Mouse (Mus musculus) forebrain, embryonic 13.5 days (tissue): Measurements from ENCODE around the gene Zic3. TPM values are rescaled to one million over a fixed set of nuclear protein-coding genes. Genes with fewer than 3 reads are reported as not detected.

ENCODE experiments used
- ATAC-seq: fragments of 200-750 bp; cut with Nextera tagmentation; 2 replicates; pipeline ENCODE4 v1.8.0; 2017
- H3K27ac ChIP-seq: fragments of 300-500 bp; sonication (generic); 2 replicates; pipeline ENCODE4 v1.5.1; 2015; ENCODE audit warnings: inconsistent platforms, mild to moderate bottlenecking, moderate library complexity
- H3K27me3 ChIP-seq: fragments of 300-500 bp; sonication (generic); 2 replicates; pipeline ENCODE4 v1.6.1; 2015; ENCODE audit warnings: mild to moderate bottlenecking, inconsistent platforms
- H3K36me3 ChIP-seq: fragments of 300-500 bp; sonication (generic); 2 replicates; pipeline ENCODE4 v1.6.1; 2015; ENCODE audit warnings: mild to moderate bottlenecking, inconsistent platforms; ENCODE audit not compliant: poor library complexity, severe bottlenecking
- H3K4me1 ChIP-seq: fragments of 300-500 bp; sonication (generic); 2 replicates; pipeline ENCODE4 v1.6.1; 2015; ENCODE audit warnings: inconsistent platforms
- H3K4me2 ChIP-seq: fragments of 300-500 bp; sonication (generic); 2 replicates; pipeline ENCODE4 v1.6.1; 2015; ENCODE audit warnings: inconsistent platforms, mild to moderate bottlenecking, moderate library complexity
- H3K4me3 ChIP-seq: fragments of 300-500 bp; sonication (generic); 2 replicates; pipeline ENCODE4 v1.5.1; 2015; ENCODE audit warnings: mild to moderate bottlenecking, inconsistent platforms
- H3K9ac ChIP-seq: fragments of 300-500 bp; sonication (generic); 2 replicates; pipeline ENCODE4 v1.6.1; 2015; ENCODE audit warnings: mild to moderate bottlenecking, inconsistent platforms
- H3K9me3 ChIP-seq: fragments of 300-500 bp; sonication (generic); replicated peaks from 2 replicates; pipeline ENCODE4 v1.6.1; 2016; ENCODE audit warnings: inconsistent platforms
- WGBS: fragments of 180-500 bp; shearing (Covaris S2); methylation state at CpG from one replicate; pipeline ENCODE4 v1.1.7; 2015; 5-methylcytosine and 5-hydroxymethylcytosine counted together
- polyA plus RNA-seq: library from polyadenylated mRNA; unstranded; fragments of >200 nt; fragmentation: Nextera tagmentation; extraction: Ambion mirVana; gene quantifications from 2 replicates; pipeline ENCODE4 v1.2.1, GENCODE M21; 2015

The Zic3 gene
- 21.9 and 24.6 TPM in 2 replicates for polyA plus RNA-seq

DNA sequence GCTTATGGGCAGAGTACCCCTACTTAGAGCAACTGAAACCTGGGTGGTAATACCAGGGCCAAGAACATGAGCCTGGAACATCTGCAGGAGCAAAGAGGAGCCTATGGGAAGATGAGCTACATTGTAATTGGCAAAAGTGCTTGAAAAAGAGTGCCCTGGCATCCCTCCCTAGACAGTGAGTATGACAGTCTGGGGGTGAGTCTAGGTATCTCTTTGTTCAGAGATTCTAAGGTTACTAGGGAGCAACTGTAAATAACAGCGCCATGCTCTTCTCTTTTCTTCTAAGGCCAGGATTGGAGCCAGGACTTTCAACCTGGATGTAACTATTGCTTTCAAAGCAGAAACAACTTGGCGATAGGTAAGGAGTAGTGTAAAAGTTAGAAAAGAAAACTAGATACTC lies at the start of gene Zic3:
Gene Zic3, plus strand, starts transcription at position 301 of the 400 bp plus-strand sequence.
- H3K4me3 ChIP-seq, result no peak within 1 kb of the TSS
- no peak within 1 kb of the TSS for H3K27ac ChIP-seq
- H3K9me3 ChIP-seq, result no peaks in the 10 kb centered on the region
- 80% methylated on average over 2 of the region's 2 CpGs for WGBS
- no peak for ATAC-seq
- no peaks in the 10 kb centered on the region for H3K4me1 ChIP-seq
- H3K36me3 ChIP-seq, result no peaks in the 10 kb centered on the region
- no peak within 1 kb of the TSS for H3K4me2 ChIP-seq
- no peak within 1 kb of the TSS for H3K9ac ChIP-seq
- peaks cover 37% of the 10 kb centered on the region for H3K27me3 ChIP-seq

DNA sequence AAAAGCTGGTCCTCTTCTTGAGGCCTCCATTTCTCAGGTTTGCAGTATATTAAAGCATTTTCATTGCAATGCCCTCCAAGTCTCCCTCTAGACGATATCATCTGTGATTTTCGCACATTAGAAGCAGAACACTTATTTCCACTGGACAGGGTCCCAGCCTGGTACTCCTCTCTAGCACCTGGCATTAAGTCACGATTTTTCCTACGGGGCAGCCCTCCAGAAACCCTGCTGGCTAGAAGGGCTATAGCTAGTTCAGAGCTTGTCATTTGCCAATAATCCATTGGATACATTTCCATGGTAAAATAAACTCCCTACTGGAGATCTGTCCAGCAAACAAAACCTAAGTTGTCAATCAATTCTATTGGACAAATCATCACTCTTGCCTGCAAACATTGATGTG lies 40.1 kb upstream of the Zic3 start:
- Histone ChIP-seq H3K36me3 (no peaks in the 10 kb centered on the region), H3K9me3 (no peaks in the 10 kb centered on the region), H3K4me2 (no peak overlapping the region), H3K4me1 (no peaks in the 10 kb centered on the region), H3K4me3 (no peak overlapping the region), H3K27me3 (no peaks in the 10 kb centered on the region), H3K9ac (no peak overlapping the region), H3K27ac (no peak overlapping the region)
- 73% methylated on average over 4 of the region's 4 CpGs for WGBS
- ATAC-seq, result no peak

- H3K4me3 ChIP-seq, result no peak overlapping the region
- no peaks in the 10 kb centered on the region for H3K9me3 ChIP-seq
- no peaks in the 10 kb centered on the region for H3K4me1 ChIP-seq
- ATAC-seq, result no peak
- no peak overlapping the region for H3K4me2 ChIP-seq
- H3K36me3 ChIP-seq, result no peaks in the 10 kb centered on the region
- no peaks in the 10 kb centered on the region for H3K27me3 ChIP-seq
- H3K27ac ChIP-seq, result no peak overlapping the region
- 62% methylated on average over 10 of the region's 10 CpGs for WGBS
- no peak overlapping the region for H3K9ac ChIP-seq
Measured at GRCm38 (mm10) chrX:57987455-57988109, 34.9 kb upstream of the Zic3 start.

GRCm38 (mm10) chrX:58013391-58013790 lies 9.1 kb upstream of the Zic3 start:
- no peak for ATAC-seq
- Histone ChIP-seq H3K9ac (no peak overlapping the region), H3K4me3 (no peak overlapping the region), H3K27ac (no peak overlapping the region), H3K9me3 (no peaks in the 10 kb centered on the region), H3K4me1 (no peaks in the 10 kb centered on the region), H3K36me3 (no peaks in the 10 kb centered on the region), H3K4me2 (no peak overlapping the region), H3K27me3 (peaks cover 32% of the 10 kb centered on the region)
- 72% methylated on average over 5 of the region's 5 CpGs for WGBS

GRCm38 (mm10) chrX:58014093-58014492 lies 8.4 kb upstream of the Zic3 start:
- Histone ChIP-seq H3K27ac (no peak overlapping the region), H3K9me3 (no peaks in the 10 kb centered on the region), H3K4me2 (no peak overlapping the region), H3K4me1 (no peaks in the 10 kb centered on the region), H3K27me3 (peaks cover 35% of the 10 kb centered on the region), H3K9ac (no peak overlapping the region), H3K36me3 (no peaks in the 10 kb centered on the region), H3K4me3 (no peak overlapping the region)
- WGBS, result 29% methylated on average over 12 of the region's 12 CpGs
- no peak for ATAC-seq

DNA sequence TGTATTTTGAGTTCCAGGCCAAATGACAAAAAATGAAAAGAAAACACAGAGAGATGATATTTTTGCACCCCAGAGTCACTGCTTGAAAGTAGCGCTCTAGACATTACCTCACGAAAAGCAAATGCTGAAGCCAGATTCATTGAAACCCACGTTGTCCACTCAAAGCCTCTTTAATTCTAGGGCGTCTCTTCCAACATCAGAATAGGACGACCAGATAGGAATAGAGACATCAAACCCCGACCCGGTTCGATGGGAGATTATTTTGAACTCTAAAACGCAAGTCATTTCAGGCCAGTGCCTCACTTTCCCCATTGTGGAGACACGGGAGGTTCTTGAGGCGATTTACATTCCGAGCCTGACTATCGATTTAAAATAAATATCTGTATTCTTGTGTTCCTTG lies 7.7 kb upstream of the Zic3 start:
- WGBS, result 29% methylated on average over 13 of the region's 13 CpGs
- no peaks in the 10 kb centered on the region for H3K36me3 ChIP-seq
- no peak for ATAC-seq
- no peaks in the 10 kb centered on the region for H3K9me3 ChIP-seq
- no peak overlapping the region for H3K9ac ChIP-seq
- no peak overlapping the region for H3K4me3 ChIP-seq
- H3K4me2 ChIP-seq, result no peak overlapping the region
- peaks cover 35% of the 10 kb centered on the region for H3K27me3 ChIP-seq
- H3K4me1 ChIP-seq, result no peaks in the 10 kb centered on the region
- no peak overlapping the region for H3K27ac ChIP-seq

GRCm38 (mm10) chrX:58015336-58015945 lies 7.1 kb upstream of the Zic3 start:
- 16% methylated on average over 29 of the region's 29 CpGs for WGBS
- peaks cover 38% of the 10 kb centered on the region for H3K27me3 ChIP-seq
- H3K27ac ChIP-seq, result no peak overlapping the region
- H3K36me3 ChIP-seq, result no peaks in the 10 kb centered on the region
- no peaks in the 10 kb centered on the region for H3K4me1 ChIP-seq
- H3K4me3 ChIP-seq, result no peak overlapping the region
- no peaks in the 10 kb centered on the region for H3K9me3 ChIP-seq
- H3K9ac ChIP-seq, result no peak overlapping the region
- ATAC-seq, result no peak
- peak overlapping the region; percentile 41 for H3K4me2 ChIP-seq

DNA sequence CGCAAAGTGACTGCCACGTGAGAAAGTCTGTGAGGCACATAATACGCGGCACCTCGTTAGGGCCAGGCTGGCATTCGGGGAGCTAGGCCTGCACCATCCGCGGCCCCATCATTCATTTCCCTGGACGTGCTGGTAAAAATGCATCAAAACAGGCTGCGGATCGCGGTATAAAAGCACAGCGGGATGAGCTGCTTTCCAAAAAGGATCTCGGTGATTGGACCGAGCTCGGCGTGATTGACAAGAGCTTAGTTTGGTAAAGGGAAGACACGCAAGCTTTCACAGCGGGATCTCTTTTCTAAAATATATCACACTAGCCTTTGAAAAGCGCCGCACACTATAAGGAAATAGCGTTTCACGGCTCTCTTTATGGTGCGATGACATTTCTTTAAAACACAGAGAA lies 3.8 kb upstream of the Zic3 start:
- Histone ChIP-seq H3K4me1 (no peaks in the 10 kb centered on the region), H3K4me3 (peak overlapping the region; percentile 29), H3K9me3 (no peaks in the 10 kb centered on the region), H3K27ac (peak overlapping the region; percentile 78), H3K9ac (no peak overlapping the region), H3K4me2 (peak overlapping the region; percentile 54), H3K27me3 (peaks cover 41% of the 10 kb centered on the region), H3K36me3 (no peaks in the 10 kb centered on the region)
- WGBS, result 13% methylated on average over 24 of the region's 24 CpGs
- peak; percentile 78 for ATAC-seq

- peak overlapping the region; percentile 78 for H3K27ac ChIP-seq
- peak overlapping the region; percentile 54 for H3K4me2 ChIP-seq
- H3K4me1 ChIP-seq, result no peaks in the 10 kb centered on the region
- ATAC-seq, result peak; percentile 84
- 13% methylated on average over 33 of the region's 33 CpGs for WGBS
- peaks cover 38% of the 10 kb centered on the region for H3K27me3 ChIP-seq
- no peaks in the 10 kb centered on the region for H3K9me3 ChIP-seq
- H3K9ac ChIP-seq, result peak overlapping the region; percentile 45
- H3K36me3 ChIP-seq, result no peaks in the 10 kb centered on the region
- H3K4me3 ChIP-seq, result peak overlapping the region; percentile 29
Measured at GRCm38 (mm10) chrX:58019257-58019953, 3.1 kb upstream of the Zic3 start.

DNA sequence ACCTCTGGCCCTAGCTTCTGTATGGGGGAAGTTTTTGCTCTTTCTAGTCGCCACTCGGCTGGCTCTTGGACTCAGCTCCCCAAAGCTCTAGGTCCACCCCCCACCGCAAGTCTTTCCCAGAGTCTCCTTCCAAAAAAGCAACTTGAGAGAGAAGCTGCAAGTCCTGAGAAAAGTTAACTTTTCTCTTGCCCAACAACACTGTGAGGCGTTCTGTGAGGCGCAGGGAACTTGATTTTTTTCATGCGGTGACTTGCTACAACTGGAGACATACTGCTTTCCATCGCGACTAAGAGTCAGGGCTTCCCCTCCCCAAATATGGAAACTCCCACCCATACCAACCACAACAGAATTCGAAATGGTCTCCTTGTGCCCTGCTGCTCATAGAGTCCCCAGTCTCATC lies 5.1 kb downstream of the Zic3 start:
- Histone ChIP-seq H3K4me2 (peak overlapping the region; percentile 33), H3K27ac (no peak overlapping the region)
- ATAC-seq, result no peak

GRCm38 (mm10) chrX:58028082-58028481 lies 5.6 kb downstream of the Zic3 start:
- H3K27me3 ChIP-seq, result peaks cover 24% of the 10 kb centered on the region
- no peak overlapping the region for H3K9ac ChIP-seq
- no peaks in the 10 kb centered on the region for H3K36me3 ChIP-seq
- H3K4me2 ChIP-seq, result peak overlapping the region; percentile 33
- peak overlapping the region; percentile 12 for H3K4me3 ChIP-seq
- ATAC-seq, result no peak
- 0 out of 2 replicates have a peak, but pooled peaks cover 6% of the 10 kb centered on the region for H3K4me1 ChIP-seq
- no peak overlapping the region; the same call in 1 of the 2 replicates for H3K27ac ChIP-seq
- 11% methylated on average over 16 of the region's 16 CpGs for WGBS
- no peaks in the 10 kb centered on the region for H3K9me3 ChIP-seq

More for the DNA sequence above, 5.1 kb downstream of the Zic3 start:
- H3K9ac ChIP-seq, result no peak overlapping the region
- peak overlapping the region; percentile 12; the same call in 1 of the 2 replicates for H3K4me3 ChIP-seq
- H3K9me3 ChIP-seq, result no peaks in the 10 kb centered on the region
- H3K36me3 ChIP-seq, result no peaks in the 10 kb centered on the region
- H3K27me3 ChIP-seq, result peaks cover 24% of the 10 kb centered on the region
- H3K4me1 ChIP-seq, result 0 out of 2 replicates have a peak, but pooled peaks cover 6% of the 10 kb centered on the region
- WGBS, result 18% methylated on average over 9 of the region's 9 CpGs

- peak overlapping the region; percentile 63 for H3K4me2 ChIP-seq
- 31% methylated on average over 8 of the region's 8 CpGs for WGBS
- H3K36me3 ChIP-seq, result no peaks in the 10 kb centered on the region
- no peak overlapping the region for H3K27ac ChIP-seq
- H3K9ac ChIP-seq, result peak overlapping the region; percentile 23; the same call in 1 of the 2 replicates
- no peak overlapping the region for H3K4me3 ChIP-seq
- no peaks in the 10 kb centered on the region for H3K9me3 ChIP-seq
- 0 out of 2 replicates have a peak, but pooled peaks cover 6% of the 10 kb centered on the region for H3K4me1 ChIP-seq
- H3K27me3 ChIP-seq, result peaks cover 24% of the 10 kb centered on the region
- no peak for ATAC-seq
Measured at GRCm38 (mm10) chrX:58028858-58029257, 6.4 kb downstream of the Zic3 start.
